Mouse (Mus musculus) heart, embryonic 15.5 days (tissue): ENCODE measurements around the gene Uvrag. TPM values are rescaled to one million over a fixed set of nuclear protein-coding genes. Genes with fewer than 3 reads are reported as not detected.

Source experiments
- ATAC-seq: fragments of 200-750 bp; cut with Nextera tagmentation; replicated peaks from 2 replicates; pipeline ENCODE4 v1.8.0; 2017; ENCODE audit warnings: low read depth, moderate TSS enrichment; ENCODE audit not compliant: insufficient number of reproducible peaks, insufficient read depth, low FRiP score
- H3K27ac ChIP-seq: fragments of 300-500 bp; sonication (generic); 2 replicates; pipeline ENCODE4 v1.5.1; 2015; ENCODE audit warnings: mild to moderate bottlenecking, inconsistent platforms
- H3K27me3 ChIP-seq: fragments of 300-500 bp; sonication (generic); 2 replicates; pipeline ENCODE4 v1.6.1; 2015; ENCODE audit warnings: inconsistent platforms
- H3K36me3 ChIP-seq: fragments of 300-500 bp; sonication (generic); 2 replicates; pipeline ENCODE4 v1.6.1; 2015; ENCODE audit warnings: mild to moderate bottlenecking, inconsistent platforms
- H3K4me1 ChIP-seq: fragments of 300-500 bp; sonication (generic); replicated peaks from 2 replicates; pipeline ENCODE4 v1.6.1; 2015; ENCODE audit warnings: inconsistent platforms
- H3K4me2 ChIP-seq: fragments of 300-500 bp; sonication (generic); 2 replicates; pipeline ENCODE4 v1.6.1; 2015; ENCODE audit warnings: inconsistent platforms, mild to moderate bottlenecking, moderate library complexity
- H3K4me3 ChIP-seq: fragments of 300-500 bp; sonication (generic); 2 replicates; pipeline ENCODE4 v1.5.1; 2015; ENCODE audit warnings: mild to moderate bottlenecking, inconsistent platforms
- H3K9ac ChIP-seq: fragments of 300-500 bp; sonication (generic); 2 replicates; pipeline ENCODE4 v1.6.1; 2015; ENCODE audit warnings: mild to moderate bottlenecking, inconsistent platforms
- H3K9me3 ChIP-seq: fragments of 300-500 bp; sonication (generic); replicated peaks from 2 replicates; pipeline ENCODE4 v1.6.1; 2016; ENCODE audit warnings: inconsistent platforms
- WGBS: fragments of 180-500 bp; shearing (Covaris S2); methylation state at CpG from one replicate; pipeline ENCODE4 v1.1.7; 2015; ENCODE audit warnings: mixed read lengths; 5-methylcytosine and 5-hydroxymethylcytosine counted together
- polyA plus RNA-seq: library from polyadenylated mRNA; unstranded; fragments of >200 nt; fragmentation: Nextera tagmentation; extraction: Ambion mirVana; gene quantifications from 2 replicates; pipeline ENCODE4 v1.2.1, GENCODE M21; 2015

Uvrag gene
- polyA plus RNA-seq, 1 experiment from 2014 or later = 16.0 TPM

GRCm38 (mm10) chr7:99015914-99016313, 125.0 kb downstream of the Uvrag start:
- ATAC-seq = no peak
- H3K27ac ChIP-seq = no peak overlapping the region
- WGBS = 68% methylated on average over 8 of the region's 8 CpGs
- no peak overlapping the region for H3K4me3 ChIP-seq
- H3K4me2 ChIP-seq = no peak overlapping the region
- H3K9me3 ChIP-seq = no peaks in the 10 kb centered on the region
- H3K27me3 ChIP-seq = no peaks in the 10 kb centered on the region
- peaks cover 28% of the 10 kb centered on the region for H3K4me1 ChIP-seq
- H3K9ac ChIP-seq = no peak overlapping the region
- no peaks in the 10 kb centered on the region for H3K36me3 ChIP-seq

- no peaks in the 10 kb centered on the region for H3K36me3 ChIP-seq
- H3K27me3 ChIP-seq = no peaks in the 10 kb centered on the region
- no peak overlapping the region for H3K4me2 ChIP-seq
- peaks cover 23% of the 10 kb centered on the region for H3K4me1 ChIP-seq
- WGBS = 65% methylated on average over 17 of the region's 17 CpGs
- no peak overlapping the region for H3K27ac ChIP-seq
- no peak overlapping the region for H3K9ac ChIP-seq
- no peak overlapping the region for H3K4me3 ChIP-seq
- ATAC-seq = no peak
- no peaks in the 10 kb centered on the region for H3K9me3 ChIP-seq
These were observed 125.5 kb downstream of the Uvrag start for GRCm38 (mm10) chr7:99015419-99015818.

GRCm38 (mm10) chr7:99014620-99015019, 126.3 kb downstream of the Uvrag start:
- Histone ChIP-seq H3K4me2 (no peak overlapping the region), H3K36me3 (no peaks in the 10 kb centered on the region), H3K27me3 (no peaks in the 10 kb centered on the region), H3K9me3 (no peaks in the 10 kb centered on the region), H3K4me1 (peaks cover 15% of the 10 kb centered on the region), H3K4me3 (no peak overlapping the region), H3K9ac (no peak overlapping the region), H3K27ac (no peak overlapping the region)
- ATAC-seq = no peak
- WGBS = 56% methylated on average over 4 of the region's 4 CpGs

GRCm38 (mm10) chr7:99007506-99008354, 133.2 kb downstream of the Uvrag start:
- H3K4me2 ChIP-seq = no peak overlapping the region
- no peaks in the 10 kb centered on the region; the same call in 1 of the 2 replicates for H3K36me3 ChIP-seq
- H3K4me1 ChIP-seq = 0 out of 2 replicates have a peak, but pooled peaks cover 3% of the 10 kb centered on the region
- H3K27ac ChIP-seq = no peak overlapping the region
- no peak for ATAC-seq
- H3K27me3 ChIP-seq = no peaks in the 10 kb centered on the region
- H3K4me3 ChIP-seq = no peak overlapping the region
- no peak overlapping the region for H3K9ac ChIP-seq
- WGBS = 71% methylated on average over 16 of the region's 16 CpGs
- no peaks in the 10 kb centered on the region for H3K9me3 ChIP-seq

GRCm38 (mm10) chr7:99003231-99003630, 137.7 kb downstream of the Uvrag start:
- no peak overlapping the region for H3K27ac ChIP-seq
- WGBS = 91% methylated on average over 6 of the region's 6 CpGs
- no peak overlapping the region for H3K9ac ChIP-seq
- H3K4me1 ChIP-seq = no peaks in the 10 kb centered on the region
- no peaks in the 10 kb centered on the region for H3K27me3 ChIP-seq
- no peaks in the 10 kb centered on the region; the same call in 1 of the 2 replicates for H3K36me3 ChIP-seq
- ATAC-seq = no peak
- H3K4me3 ChIP-seq = no peak overlapping the region
- no peaks in the 10 kb centered on the region for H3K9me3 ChIP-seq
- no peak overlapping the region for H3K4me2 ChIP-seq

- no peaks in the 10 kb centered on the region for H3K9me3 ChIP-seq
- no peaks in the 10 kb centered on the region for H3K27me3 ChIP-seq
- no peak overlapping the region for H3K4me2 ChIP-seq
- peaks cover 6% of the 10 kb centered on the region for H3K4me1 ChIP-seq
- no peaks in the 10 kb centered on the region; the same call in 1 of the 2 replicates for H3K36me3 ChIP-seq
- no peak overlapping the region for H3K27ac ChIP-seq
- H3K4me3 ChIP-seq = no peak overlapping the region
- ATAC-seq = no peak
- no peak overlapping the region for H3K9ac ChIP-seq
These were observed 142.2 kb downstream of the Uvrag start for GRCm38 (mm10) chr7:98998722-98999121.

- WGBS = 81% methylated on average over 7 of the region's 7 CpGs
- Histone ChIP-seq H3K4me2 (no peak overlapping the region), H3K9me3 (no peaks in the 10 kb centered on the region), H3K36me3 (no peaks in the 10 kb centered on the region), H3K27ac (no peak overlapping the region), H3K4me1 (peaks cover 6% of the 10 kb centered on the region), H3K27me3 (no peaks in the 10 kb centered on the region), H3K9ac (no peak overlapping the region), H3K4me3 (no peak overlapping the region)
- no peak for ATAC-seq
These were observed 143.2 kb downstream of the Uvrag start for GRCm38 (mm10) chr7:98997760-98998159.

GRCm38 (mm10) chr7:98996791-98997190, 144.2 kb downstream of the Uvrag start:
- Histone ChIP-seq H3K9me3 (no peaks in the 10 kb centered on the region), H3K36me3 (no peaks in the 10 kb centered on the region), H3K27me3 (no peaks in the 10 kb centered on the region), H3K4me3 (no peak overlapping the region), H3K4me1 (peaks cover 6% of the 10 kb centered on the region), H3K9ac (no peak overlapping the region), H3K4me2 (no peak overlapping the region), H3K27ac (no peak overlapping the region)
- no peak for ATAC-seq
- 88% methylated on average over 6 of the region's 6 CpGs for WGBS

- H3K36me3 ChIP-seq = no peaks in the 10 kb centered on the region
- H3K9me3 ChIP-seq = no peaks in the 10 kb centered on the region
- ATAC-seq = no peak
- H3K4me3 ChIP-seq = no peak overlapping the region
- peaks cover 6% of the 10 kb centered on the region for H3K4me1 ChIP-seq
- no peaks in the 10 kb centered on the region for H3K27me3 ChIP-seq
- no peak overlapping the region for H3K9ac ChIP-seq
- H3K4me2 ChIP-seq = no peak overlapping the region
- H3K27ac ChIP-seq = no peak overlapping the region
- 78% methylated on average over 5 of the region's 5 CpGs for WGBS
These were observed 145.7 kb downstream of the Uvrag start for GRCm38 (mm10) chr7:98995126-98995727.

- Histone ChIP-seq H3K4me1 (peaks cover 6% of the 10 kb centered on the region), H3K36me3 (no peaks in the 10 kb centered on the region), H3K4me2 (no peak overlapping the region), H3K9ac (no peak overlapping the region), H3K9me3 (no peaks in the 10 kb centered on the region), H3K27me3 (no peaks in the 10 kb centered on the region), H3K4me3 (no peak overlapping the region), H3K27ac (no peak overlapping the region)
- 59% methylated on average over 6 of the region's 6 CpGs for WGBS
- no peak for ATAC-seq
These were observed 146.8 kb downstream of the Uvrag start for GRCm38 (mm10) chr7:98994137-98994536.

- 68% methylated on average over 4 of the region's 4 CpGs for WGBS
- no peaks in the 10 kb centered on the region for H3K27me3 ChIP-seq
- no peaks in the 10 kb centered on the region for H3K36me3 ChIP-seq
- no peak overlapping the region for H3K4me3 ChIP-seq
- no peak overlapping the region for H3K4me2 ChIP-seq
- no peaks in the 10 kb centered on the region for H3K9me3 ChIP-seq
- no peak overlapping the region for H3K9ac ChIP-seq
- peaks cover 6% of the 10 kb centered on the region for H3K4me1 ChIP-seq
- ATAC-seq = no peak
- H3K27ac ChIP-seq = no peak overlapping the region
These were observed 147.5 kb downstream of the Uvrag start for GRCm38 (mm10) chr7:98993395-98993794.
